Mouse (Mus musculus): ENCODE results near the gene Slc6a1.

- no peak for TF ChIP-seq CTCF (IDR thresholded peaks at IDR 0.05; ENCODE audit: extremely low read depth, insufficient read depth, insufficient read length, insufficient replicate concordance)
- TF ChIP-seq POLR2A (IDR thresholded peaks at IDR 0.05; ENCODE audit: low read depth, low read length): no peak
Measured at GRCm38 (mm10) chr6:114257762-114258361, 24.6 kb upstream of the Slc6a1 start.

Data from spleen, adult 2 months (tissue).